Mouse (Mus musculus): ENCODE results near the gene Rsu1.
A peak's percentile ranks its signal among the peaks of the same experiment; 100 is the strongest.

Gene Rsu1

DNA sequence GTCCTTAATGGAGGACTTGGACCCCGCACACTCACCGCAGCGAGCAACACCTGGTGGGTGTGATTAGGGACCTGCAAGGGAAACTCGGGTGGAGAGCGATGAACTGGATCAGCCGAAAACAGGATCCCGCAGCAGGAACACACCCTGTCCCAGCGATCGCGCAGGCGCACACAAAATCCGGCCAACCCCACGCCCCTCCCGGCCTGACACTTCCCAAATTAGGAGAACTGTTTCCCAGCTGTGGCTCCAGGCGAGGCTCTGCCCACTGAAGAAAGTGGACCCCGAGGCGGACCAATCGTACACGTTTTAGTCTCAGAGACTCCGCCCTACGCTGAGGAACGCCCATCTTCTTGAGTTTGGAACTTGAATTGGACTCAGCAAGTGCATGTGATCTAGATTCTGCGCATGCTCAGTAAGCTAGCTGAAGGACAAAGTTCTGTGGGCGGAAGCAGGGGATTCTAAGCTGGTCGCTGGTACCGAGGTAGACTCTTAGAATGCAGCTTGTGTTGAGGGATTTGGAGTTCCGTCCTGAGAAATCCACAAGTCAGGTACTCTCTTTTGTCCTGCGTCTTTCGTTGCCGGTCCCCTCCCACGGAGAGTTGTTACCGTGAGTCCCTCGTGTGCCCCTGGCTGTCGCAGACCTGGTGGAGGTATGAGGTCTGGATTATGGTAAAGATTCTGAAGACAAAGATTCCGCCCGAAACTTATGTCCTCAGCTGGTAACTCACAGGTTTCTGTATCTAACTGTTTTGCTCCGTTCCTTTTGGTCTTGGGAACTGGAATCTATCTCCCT is at the start of gene Rsu1:
Gene Rsu1, minus strand, starts transcription at position 251 of the 793 bp plus-strand sequence.
- peak; percentile 100 for DNase-seq

DNA sequence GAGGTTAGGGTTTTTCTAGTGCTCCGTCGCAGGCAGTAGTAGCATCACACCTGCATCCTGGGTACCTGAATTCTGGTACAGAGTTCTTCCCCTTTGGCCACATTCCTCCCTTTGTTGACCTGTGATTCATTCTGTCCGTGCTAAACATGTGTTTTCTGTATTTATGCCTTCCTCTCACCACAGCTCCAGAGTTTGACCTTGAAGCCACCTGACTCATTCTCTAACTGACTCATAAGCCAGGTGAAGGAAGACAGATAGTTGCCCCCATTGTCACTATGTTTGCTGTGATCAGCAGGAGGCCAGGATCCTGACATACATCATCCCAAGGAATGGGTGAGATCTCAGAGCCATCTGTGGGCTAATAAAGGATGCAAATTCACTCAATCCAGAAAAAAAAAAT is 32.2 kb upstream of the Rsu1 start:
- no peak for DNase-seq

DNA sequence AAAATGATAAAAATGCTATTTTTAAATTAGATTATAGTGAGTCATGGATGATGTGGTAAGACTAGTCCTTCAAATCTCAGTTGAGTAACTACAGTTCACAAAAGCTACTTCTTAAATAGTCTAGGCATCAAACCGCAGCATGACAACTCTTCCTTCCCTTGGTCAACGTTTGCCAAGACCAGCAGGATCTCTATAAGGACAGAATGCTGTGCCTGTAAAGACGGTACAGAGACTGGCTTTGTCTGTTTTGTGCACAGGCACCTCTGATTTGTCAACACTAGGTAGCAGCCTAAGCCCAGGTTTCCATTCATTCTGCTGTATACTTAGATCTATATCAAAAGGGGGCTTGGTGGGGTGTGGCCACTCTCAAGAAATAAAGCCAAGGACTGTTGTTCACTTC is 27.8 kb upstream of the Rsu1 start:
- no peak for DNase-seq

DNA sequence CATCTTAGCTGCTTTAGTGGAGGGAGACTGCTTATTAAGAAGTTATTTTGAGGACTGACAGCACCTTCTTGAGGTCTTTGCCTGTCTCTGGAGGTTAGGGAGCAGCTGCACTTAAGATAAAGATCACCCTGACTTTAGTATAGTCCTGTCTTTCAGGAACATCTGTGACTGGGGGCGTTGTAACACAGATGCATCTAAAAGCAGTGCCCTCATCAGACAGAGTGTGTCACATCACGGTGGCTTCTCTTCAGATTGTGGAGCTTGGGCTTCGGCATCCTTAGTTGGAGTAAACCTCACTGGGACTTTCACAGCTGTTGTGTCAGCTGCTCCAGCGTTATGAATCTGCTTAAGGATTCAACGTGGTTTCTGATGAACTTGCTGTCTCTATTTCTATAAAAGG is 26.5 kb upstream of the Rsu1 start:
- no peak for DNase-seq

DNA sequence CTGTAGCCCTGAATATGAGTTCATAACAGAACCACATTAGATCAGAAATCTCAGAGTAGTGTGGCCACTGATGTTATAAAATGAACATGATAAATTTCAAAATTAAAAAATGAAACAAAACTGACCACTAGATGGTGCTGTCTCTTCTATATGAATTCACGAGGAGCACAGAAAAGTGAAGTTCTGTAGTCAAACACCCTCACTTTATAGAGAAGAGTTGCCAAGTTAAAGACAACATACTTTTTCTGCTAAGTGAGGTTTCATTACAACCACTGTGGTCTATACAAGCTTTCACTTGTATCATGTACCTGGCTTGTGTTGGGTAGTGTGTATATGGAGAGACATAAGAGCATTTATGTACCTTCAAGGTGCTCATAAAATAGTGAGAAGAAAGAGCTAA is 19.4 kb upstream of the Rsu1 start:
- peak; percentile 42 for DNase-seq

DNA sequence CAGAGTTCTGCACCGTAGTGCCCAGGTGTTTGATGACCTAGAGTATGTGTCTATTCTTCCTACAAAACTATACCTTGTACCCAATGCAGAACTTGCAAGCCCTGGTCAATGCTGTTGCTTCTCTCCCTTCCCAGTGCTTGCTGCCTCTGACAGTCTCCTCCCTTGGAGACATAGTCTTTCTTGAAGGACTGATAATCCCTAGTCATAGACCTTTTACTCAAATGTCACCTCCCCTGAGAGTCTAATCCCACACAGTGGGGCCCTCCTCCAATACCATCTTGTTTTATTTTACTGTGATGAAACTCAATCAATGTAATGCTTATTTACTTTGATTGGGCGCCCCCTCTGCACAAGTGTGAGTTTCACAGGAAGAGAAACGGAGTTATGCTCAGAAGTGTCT is 18.9 kb upstream of the Rsu1 start:
- DNase-seq = no peak

DNA sequence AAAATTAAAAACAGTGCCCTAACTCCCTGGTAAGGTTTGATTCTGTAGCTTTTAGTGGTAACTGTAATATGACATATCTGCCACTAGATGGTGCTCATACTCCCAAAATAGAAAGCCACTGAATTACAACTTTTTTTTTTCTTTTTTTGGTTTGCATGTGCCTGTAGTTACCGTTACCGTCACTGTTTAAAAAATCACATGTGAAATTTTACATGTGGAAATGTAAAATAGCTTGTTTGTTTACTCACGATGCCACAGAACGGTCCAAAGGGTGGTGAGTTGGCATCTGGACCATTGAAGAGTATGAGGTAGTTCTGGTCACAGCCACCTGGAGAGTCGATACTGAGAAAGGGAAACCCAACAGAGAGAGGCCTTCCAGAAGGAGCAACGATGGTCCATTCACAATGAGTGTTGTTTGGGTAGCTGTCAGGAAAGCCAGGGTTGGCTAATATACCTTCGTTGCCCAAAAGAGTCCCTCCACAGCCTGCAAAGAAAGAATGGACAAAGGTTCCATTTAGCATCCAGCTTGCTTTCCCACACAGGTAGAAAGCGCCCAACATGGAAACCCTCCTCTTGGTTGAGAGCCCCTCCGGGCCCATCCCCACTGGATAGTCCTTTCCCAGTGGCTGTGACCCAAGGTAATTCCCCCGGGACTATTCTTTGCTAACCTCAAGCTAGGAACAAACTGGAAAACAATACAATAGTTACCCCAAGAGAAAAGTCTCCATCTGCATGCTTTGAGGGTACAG is 7.1 kb upstream of the Rsu1 start:
- peak; percentile 22 for DNase-seq

DNA sequence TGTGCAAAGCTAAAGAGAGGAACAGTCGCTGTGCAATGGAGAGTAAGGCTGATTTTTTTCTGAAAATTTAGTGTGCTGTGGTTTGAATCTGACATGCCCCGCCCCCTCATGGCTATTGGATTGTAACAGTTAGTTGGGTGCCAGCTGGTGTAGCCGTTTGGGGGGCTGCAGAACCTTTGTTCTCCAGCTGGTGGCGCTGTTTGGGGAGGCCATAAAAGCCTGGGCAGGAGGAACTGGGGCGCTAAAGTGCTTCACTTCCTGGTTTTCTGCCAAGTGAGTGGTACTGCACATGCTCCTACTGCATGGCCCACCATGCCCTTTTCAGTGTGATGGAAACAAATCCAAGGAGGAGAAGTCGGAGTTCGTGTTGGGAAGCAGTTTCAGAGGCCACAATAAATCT is 4.7 kb upstream of the Rsu1 start:
- DNase-seq = no peak

DNA sequence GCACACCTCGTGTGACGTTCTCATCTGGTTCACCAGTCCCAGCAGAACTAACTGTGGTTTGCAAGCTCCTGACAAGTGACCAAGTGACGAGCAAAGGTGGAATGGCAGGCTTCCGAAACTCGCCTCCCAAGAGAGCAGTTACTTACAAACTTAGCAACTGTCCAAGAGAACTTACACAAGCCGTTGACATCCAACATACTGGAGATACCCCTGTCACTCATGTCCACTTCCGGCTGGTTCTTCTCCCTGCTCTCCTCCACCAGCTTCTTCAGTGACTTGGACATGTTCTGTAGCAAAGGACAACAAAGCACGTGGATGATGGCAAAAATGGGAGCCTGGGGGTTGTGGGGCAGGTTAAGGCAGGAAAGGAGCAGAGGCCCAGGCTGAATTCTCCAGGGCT is 479 bp downstream of the Rsu1 start:
- no peak for DNase-seq

DNA sequence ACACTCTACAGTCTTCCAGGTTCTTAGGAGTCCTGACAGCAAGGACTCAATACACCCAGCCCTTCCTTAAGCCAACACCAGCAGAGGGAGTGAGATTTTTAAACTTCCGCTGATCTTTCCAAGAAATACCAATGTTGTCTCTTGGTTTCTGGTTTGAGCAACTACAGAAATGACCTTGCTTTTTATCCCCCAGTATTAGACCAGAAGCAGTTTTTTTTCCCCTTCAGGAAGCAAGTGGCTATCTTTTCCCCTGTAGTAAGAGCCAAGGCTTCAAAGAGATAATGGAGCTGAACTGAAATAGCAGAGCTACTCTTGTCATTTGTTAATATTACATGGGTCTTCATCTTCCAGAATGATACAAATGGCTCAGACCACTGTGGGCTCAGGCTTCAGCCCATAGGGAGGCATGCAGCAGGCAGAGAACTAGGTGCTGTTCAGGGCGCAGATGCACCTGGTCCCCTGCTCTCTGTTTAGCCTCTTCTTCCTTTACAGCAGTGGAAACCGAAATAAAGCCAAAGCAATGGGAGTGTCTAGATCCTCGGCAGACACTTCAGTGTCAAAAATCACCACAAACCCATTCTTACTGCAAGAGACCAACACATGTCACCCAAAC is 2.4 kb downstream of the Rsu1 start:
- DNase-seq = no peak

DNA sequence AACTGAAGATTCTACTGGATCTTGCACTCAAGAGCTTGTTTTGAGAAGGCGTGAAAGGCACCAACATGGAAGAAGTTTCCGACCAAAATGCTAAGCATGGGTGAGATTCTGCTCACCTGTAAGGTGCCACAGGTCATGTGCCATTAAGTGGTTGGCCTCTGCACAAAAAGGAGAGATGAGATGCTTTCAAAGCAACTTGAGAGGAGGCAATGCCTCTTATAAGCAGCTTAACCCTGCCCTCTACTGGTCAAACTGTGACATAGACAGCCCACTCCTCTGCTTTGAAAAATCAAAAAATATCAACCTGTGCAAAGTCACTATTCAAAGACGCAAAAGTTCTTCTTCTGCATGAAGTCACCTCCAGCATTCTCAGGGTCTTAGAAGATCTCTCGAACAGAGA is 6.3 kb downstream of the Rsu1 start:
- peak; percentile 31 for DNase-seq

DNA sequence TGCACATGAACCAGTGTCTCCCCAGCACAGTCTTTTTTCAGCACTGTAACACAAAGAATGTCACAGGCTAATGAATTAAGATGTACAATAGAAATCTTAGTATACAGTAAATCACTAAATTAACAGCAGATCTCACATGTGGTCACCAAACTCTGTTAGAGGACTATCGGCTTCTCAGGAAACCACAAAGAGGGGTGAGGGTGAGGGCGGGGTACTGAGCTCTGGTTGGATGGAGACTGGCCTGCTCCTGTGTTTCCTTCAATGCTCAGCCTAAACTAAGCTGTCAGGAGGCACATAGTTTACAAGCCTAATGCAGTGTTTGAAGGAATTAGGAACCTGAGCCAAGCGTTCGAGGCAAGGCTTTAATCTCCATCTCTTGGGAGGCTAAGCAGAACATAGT is 8.1 kb downstream of the Rsu1 start:
- no peak for DNase-seq

DNA sequence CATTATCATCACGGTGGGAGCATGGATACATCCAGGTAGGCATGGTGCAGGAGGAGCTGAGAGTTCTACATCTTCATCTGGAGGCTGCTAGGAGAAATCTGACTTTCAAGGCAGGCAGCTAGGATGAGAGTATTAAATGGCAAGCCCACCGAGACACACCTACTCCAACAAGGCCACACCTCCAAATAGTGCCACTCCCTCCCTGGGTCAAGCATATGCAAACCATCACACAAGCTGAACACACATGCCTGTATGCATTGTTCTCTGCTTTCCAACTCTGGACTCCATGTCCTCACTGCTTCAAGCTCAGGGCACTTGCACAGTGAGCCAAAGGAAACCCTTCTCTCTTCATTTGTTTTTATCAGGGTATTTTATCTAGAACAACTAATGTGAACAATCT is 12.6 kb downstream of the Rsu1 start:
- no peak for DNase-seq

DNA sequence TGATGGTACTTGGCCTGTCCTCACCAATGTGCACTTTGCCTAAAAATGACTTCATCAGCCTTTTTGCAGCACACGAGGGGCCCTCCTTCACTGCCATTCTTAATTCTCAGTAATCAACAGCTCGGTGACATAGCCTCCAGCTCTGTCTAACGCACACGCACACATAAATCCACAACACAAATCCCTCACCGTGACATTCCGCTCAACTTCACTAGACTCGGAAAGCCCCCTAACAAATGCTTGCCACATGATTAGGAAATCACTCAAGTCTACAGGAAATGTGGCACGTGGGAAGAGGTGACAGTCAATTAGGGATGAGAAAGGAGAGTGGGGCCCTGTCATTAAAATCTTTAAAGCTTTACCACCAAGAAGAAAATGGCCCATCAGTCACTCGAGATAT is 30.5 kb downstream of the Rsu1 start:
- DNase-seq = no peak

DNA sequence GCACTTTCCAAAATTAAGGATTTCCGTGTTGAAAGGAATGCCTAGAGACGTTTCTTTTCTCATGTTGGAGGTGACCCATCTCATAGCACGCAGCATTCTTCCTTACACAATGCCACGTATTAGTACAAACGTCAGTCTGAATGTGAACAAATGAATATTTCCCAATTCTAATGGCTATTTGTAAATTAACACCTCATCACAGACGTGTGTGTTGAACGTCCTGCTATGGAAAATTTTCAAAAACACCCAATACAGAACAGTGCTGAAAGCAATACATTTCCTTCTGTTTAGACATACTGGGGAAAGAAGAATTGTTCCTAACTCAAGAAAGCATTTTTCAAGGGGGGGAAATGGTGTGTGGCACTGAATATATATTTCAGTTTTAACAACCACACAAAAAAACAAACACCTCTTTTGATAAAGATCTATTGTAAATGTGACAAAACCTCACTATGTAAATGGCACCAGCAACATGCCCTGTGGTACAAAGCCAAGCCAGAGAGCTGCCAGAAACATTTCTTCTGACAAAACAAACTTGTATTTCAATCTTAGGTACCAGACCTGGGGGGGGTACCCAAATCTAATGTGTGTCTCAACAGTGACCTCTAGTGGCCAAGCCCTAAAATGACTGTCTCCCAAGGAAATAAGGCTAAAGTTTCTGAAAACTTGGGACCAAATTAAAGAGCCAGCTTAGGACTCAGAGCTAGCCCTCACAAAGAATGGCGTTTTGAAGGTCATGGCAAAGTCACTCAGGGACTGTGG is 33.9 kb downstream of the Rsu1 start:
- DNase-seq = peak; percentile 54

DNA sequence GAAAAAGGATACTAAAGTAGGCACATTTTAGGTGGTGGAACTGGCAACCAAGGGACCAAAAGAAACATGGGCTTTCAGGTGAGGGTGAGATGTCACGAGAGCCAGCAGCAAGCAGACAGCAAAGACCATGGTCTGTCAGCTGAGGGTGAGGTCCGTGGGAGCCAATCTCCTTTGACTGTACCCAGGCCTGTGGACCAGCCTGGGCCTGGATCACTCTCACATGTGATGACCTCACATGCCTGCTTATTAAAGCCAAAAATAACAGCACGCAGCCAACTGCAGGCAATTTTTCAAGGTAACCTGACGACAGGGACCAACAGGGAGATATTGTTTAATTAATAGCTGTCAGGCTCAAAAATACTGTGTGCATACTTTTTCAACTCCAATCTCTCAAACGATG is 35.5 kb downstream of the Rsu1 start:
- peak; percentile 15 for DNase-seq

DNA sequence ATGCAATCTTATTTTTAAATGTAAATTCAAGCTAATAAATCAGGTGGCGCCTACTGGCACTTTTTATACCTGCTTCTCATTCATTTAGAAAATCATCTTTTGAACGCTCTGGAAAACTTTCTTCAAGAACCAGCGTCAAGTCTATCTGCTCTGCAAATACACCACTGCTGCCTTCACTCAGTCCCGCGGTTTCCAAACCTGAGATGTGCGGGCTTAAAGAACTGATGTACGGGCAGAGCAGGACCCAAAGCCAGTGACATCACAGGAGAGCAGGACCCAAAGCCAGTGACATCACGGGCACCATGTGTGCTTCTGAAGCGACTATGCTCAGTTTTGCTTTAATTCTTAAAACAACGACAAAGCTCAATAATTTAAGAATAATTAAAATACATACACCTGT is 36.4 kb downstream of the Rsu1 start:
- no peak for DNase-seq

DNA sequence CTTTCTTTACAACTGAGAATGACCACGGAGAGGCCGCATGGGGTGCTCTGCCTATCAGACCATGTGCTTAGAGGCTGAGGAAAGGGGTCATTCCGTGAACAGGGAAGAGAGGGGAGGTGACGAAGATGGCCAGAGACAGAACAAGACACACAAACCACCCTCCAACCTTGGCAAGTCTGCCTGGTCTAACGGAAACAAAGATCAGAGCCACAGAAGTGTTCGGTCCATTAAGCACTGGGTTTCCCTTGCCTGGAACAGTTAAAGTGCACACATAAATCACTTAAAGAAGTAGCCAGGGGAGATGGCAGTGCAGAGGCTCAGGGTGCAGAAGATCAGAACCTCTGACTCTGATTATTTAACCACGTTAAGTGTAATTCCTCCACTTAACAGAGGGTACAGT is 37.3 kb downstream of the Rsu1 start:
- DNase-seq = peak; percentile 26

DNA sequence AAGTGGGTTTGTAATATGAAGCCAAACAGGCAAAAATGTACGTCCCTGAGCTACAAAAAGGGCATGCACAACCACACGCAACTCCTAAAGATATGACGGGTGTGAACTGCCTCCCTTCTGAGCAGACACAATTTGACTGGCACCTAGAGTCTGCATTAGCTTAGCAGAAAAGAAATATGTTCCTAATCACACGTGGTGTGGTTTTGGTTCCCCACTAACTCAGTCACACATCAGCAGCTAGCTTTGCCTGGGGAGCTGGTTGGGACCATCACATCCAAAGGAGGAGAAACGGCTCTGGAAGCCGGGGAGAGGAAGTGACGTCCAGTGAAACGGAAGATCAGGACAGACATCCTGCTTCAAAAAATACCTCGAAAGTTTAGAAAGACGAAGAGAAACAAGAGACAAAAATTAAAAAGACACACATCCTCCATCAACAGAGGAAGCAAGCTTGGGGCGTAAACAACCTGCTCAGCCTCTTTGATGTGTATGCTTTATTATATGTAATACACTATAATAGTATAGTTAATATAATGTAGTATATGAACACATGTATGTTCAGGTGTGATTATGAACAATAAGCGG is 37.9 kb downstream of the Rsu1 start:
- no peak for DNase-seq

DNA sequence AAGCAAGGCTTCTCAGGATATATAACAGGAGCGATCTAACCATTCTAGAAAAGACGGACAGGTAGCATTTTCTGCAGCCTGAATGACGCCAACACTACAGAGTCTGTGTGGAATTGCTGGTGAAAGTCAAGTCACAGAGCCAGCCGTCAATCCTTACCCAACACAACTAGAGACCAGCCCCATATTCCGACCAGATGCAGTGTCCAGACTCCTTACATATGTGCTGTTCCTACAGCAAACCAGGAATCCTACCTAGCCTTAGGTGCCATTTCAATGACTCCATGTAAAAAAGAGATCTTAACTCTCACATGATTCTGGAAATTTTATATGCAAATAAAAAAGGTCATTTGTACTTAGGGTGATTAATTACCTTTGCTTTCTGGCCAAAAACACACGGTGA is 38.9 kb downstream of the Rsu1 start:
- no peak for DNase-seq

DNA sequence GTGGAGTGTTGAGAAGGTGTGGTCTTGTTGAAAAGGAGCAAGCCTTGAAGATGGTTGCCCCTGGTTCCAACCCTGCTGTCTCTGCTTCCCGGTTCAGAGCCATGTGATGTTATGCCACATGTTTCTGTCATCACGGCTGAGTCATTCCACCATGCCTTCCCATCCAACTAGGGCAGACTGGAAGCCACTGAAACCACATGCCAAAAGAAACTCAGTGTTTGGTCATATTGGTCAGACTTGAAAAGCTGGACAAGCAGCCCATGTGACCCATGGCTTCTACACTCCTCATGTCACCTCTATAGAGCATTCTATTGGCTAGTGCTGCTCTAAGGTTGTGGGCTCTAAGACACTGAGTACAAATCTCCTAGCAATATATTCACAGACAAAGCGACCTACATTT is 41.5 kb downstream of the Rsu1 start:
- DNase-seq = no peak

DNA sequence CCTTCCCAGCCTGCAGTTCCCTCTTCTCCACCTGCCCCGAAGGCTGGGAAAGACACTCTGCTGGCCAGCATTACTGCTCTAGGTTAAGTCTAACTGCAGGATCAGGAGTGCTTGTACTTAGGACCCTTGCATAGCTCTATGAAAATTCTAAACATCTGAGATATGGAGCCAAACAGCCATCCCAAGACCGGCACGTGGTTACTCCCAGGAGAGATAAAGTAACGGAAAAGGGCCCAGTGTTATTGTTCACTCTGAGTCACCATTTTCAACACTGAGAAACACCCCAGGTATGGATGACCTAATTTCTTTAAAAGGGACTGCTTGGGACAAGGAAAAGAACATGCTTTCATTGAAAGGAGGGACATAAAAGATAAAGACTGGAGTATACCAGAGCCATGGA is 45.2 kb downstream of the Rsu1 start:
- DNase-seq = no peak

DNA sequence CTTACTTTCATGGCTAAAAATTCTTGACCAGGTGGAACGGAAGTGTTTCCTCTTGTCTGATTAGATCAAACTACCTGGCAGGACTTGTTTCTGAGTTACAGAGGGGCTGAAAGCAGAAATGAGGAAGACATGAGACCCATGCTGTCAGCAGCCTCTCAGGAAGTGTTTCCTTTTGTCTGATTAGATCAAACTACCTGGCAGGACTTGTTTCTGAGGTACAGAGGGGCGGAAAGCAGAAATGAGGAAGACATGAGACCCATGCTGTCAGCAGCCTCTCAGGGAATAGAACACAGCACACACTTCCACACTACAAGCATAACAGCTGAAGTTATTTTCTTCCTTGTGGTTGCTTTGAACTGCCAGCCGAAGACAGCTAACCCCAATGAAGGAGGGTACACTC is 46.7 kb downstream of the Rsu1 start:
- DNase-seq = no peak

Data from kidney, adult 9 months (tissue).